In genomic region chr1:165200748-165201147, GRCm38 (mm10) we compare ENCODE assay signal across 22 mouse cellular contexts. TPM values are rescaled to one million over a fixed set of nuclear protein-coding genes. Genes with fewer than 3 reads are reported as not detected.
A peak's percentile ranks its signal among the peaks of the same experiment; 100 is the strongest.
DNase-seq lines count a peak whose midpoint lies in the region; ATAC-seq and TF ChIP-seq lines count a peak whose summit lies in the region.
"Had no signal": no experiment of that assay in that cellular context is flagged by ENCODE, and none has a peak within 500 bp of the region (broad histone marks: within the 10 kb centered on the region; RNA-seq: fewer than 3 reads in every experiment).

No protein-coding gene starts in this region.

- no peak overlapping the region for H3K4me3 ChIP-seq in lung, postnatal 0 days (ENCODE audit: low read depth, low read length)
- no peak overlapping the region for H3K4me3 ChIP-seq in intestine, postnatal 0 days (ENCODE audit: low read depth, low read length)
- H3K4me3 ChIP-seq: embryonic facial prominence, embryonic 12.5 days; forebrain, embryonic 15.5 days; heart, embryonic 15.5 days; hindbrain, embryonic 10.5 days had no signal

- H3K4me2 ChIP-seq in lung, postnatal 0 days (replicated peaks; ENCODE audit: low read depth, low read length) = no peak overlapping the region
- no peak overlapping the region for H3K4me2 ChIP-seq in intestine, postnatal 0 days (replicated peaks; ENCODE audit: low read depth)
- H3K4me2 ChIP-seq: embryonic facial prominence, embryonic 12.5 days; forebrain, embryonic 15.5 days; heart, embryonic 15.5 days; hindbrain, embryonic 14.5 days had no signal

- no peaks in the 10 kb centered on the region for H3K27me3 ChIP-seq in lung, postnatal 0 days (replicated peaks; ENCODE audit: insufficient read depth, low read length)
- H3K27me3 ChIP-seq in intestine, postnatal 0 days (replicated peaks; ENCODE audit: control insufficient read depth, insufficient read depth, low read length) = no peaks in the 10 kb centered on the region
- H3K27me3 ChIP-seq: embryonic facial prominence, embryonic 12.5 days; forebrain, embryonic 15.5 days; heart, embryonic 15.5 days had no signal

- no peak overlapping the region for H3K27ac ChIP-seq in lung, postnatal 0 days (ENCODE audit: low read length)
- no peak overlapping the region for H3K27ac ChIP-seq in intestine, postnatal 0 days (ENCODE audit: low read depth, low read length)
- H3K27ac ChIP-seq: embryonic facial prominence, embryonic 12.5 days; forebrain, embryonic 15.5 days; heart, embryonic 15.5 days; hindbrain, embryonic 10.5 days; hindbrain, embryonic 14.5 days had no signal

- no peak overlapping the region for H3K9ac ChIP-seq in lung, postnatal 0 days (replicated peaks; ENCODE audit: low read depth)
- no peak overlapping the region for H3K9ac ChIP-seq in intestine, postnatal 0 days (ENCODE audit: low read depth, low read length)
- H3K9ac ChIP-seq: embryonic facial prominence, embryonic 12.5 days; forebrain, embryonic 15.5 days; heart, embryonic 15.5 days; hindbrain, embryonic 14.5 days had no signal

- 0 out of 2 replicates have a peak, but pooled peaks have one; percentile 38 for ATAC-seq in frontal cortex, adult (ENCODE audit: low TSS enrichment)
- ATAC-seq in lung, postnatal 0 days = peak; percentile 57
- ATAC-seq in CD4-positive, CD25-positive, alpha-beta regulatory T cell, adult 4 months = peak; percentile 41
- ATAC-seq in intestine, postnatal 0 days = no peak
- ATAC-seq: forebrain, embryonic 15.5 days had no signal

- WGBS in lung, postnatal 0 days = 41% methylated on average over 8 of the region's 8 CpGs
- WGBS in intestine, postnatal 0 days = 60% methylated on average over 8 of the region's 8 CpGs

- TF ChIP-seq EP300 in lung, postnatal 0 days (IDR thresholded peaks at IDR 0.05) = no peak

- no peaks in the 10 kb centered on the region for H3K36me3 ChIP-seq in lung, postnatal 0 days (ENCODE audit: insufficient read depth, low read length)
- H3K36me3 ChIP-seq in intestine, postnatal 0 days (ENCODE audit: control insufficient read depth, insufficient read depth) = no peaks in the 10 kb centered on the region
- H3K36me3 ChIP-seq: embryonic facial prominence, embryonic 12.5 days; forebrain, embryonic 15.5 days; G1E; heart, embryonic 15.5 days; hindbrain, embryonic 10.5 days had no signal

- no peak for TF ChIP-seq CTCF in lung, postnatal 0 days (IDR thresholded peaks at IDR 0.05)
- TF ChIP-seq CTCF in intestine, postnatal 0 days (IDR thresholded peaks at IDR 0.05; ENCODE audit: low read depth) = no peak

- H3K9me3 ChIP-seq in lung, postnatal 0 days (ENCODE audit: low read length) = no peaks in the 10 kb centered on the region
- H3K9me3 ChIP-seq in intestine, postnatal 0 days (ENCODE audit: control insufficient read depth) = no peaks in the 10 kb centered on the region
- H3K9me3 ChIP-seq: embryonic facial prominence, embryonic 12.5 days; forebrain, embryonic 15.5 days; G1E; heart, embryonic 15.5 days; hindbrain, embryonic 10.5 days had no signal

- DNase-seq in frontal cortex, postnatal 14 days (ENCODE audit: low spot score in 2 of 2) = no peak
- DNase-seq in lung, postnatal 0 days (ENCODE audit: low spot score) = peak; percentile 51
- DNase-seq in lung, postnatal 25 days (ENCODE audit: low spot score) = no peak
- DNase-seq in induced T-regulatory cell, adult 2 months (ENCODE audit: low read depth) = peak; percentile 45
- DNase-seq in kidney, postnatal 25 days = no peak
- DNase-seq: adrenal gland, postnatal 14 days; cerebellum, adult 11-12 months; cerebellum, adult 9-10 months; cerebellum, postnatal 25 days; gastrocnemius, postnatal 14 days had no signal

- H3K4me1 ChIP-seq in lung, postnatal 0 days (ENCODE audit: insufficient read depth, low read depth, low read length) = no peaks in the 10 kb centered on the region
- peaks cover 10% of the 10 kb centered on the region; the same call in 1 of the 2 replicates for H3K4me1 ChIP-seq in intestine, postnatal 0 days (replicated peaks; ENCODE audit: control insufficient read depth, insufficient read depth, low read length)
- H3K4me1 ChIP-seq: embryonic facial prominence, embryonic 12.5 days; forebrain, embryonic 15.5 days; heart, embryonic 15.5 days; hindbrain, embryonic 10.5 days had no signal

RNA-seq across cellular contexts. Expression of gene Sft2d2, which starts 6.5 kb away (rescaled TPM):
- 19.3 and 20.3 TPM in 2 replicates for polyA plus RNA-seq in lung, postnatal 0 days (2015; fragmentation: Nextera tagmentation; extraction: Ambion mirVana)
- polyA plus RNA-seq in CD4-positive, CD25-positive, alpha-beta regulatory T cell, adult 4 months (2017; shearing (Covaris generic)) = 10 to 100 TPM; 25.2 to 34.2 TPM
- polyA plus RNA-seq in intestine, postnatal 0 days (2015; fragmentation: Nextera tagmentation; extraction: Ambion mirVana) = 24.3 and 26.1 TPM in 2 replicates

RNA-seq across cellular contexts. Expression of gene Tiprl, which starts 36.0 kb away (rescaled TPM):
- polyA plus RNA-seq in lung, postnatal 0 days (2015; fragmentation: Nextera tagmentation; extraction: Ambion mirVana) = 70.3 and 73.6 TPM in 2 replicates
- polyA plus RNA-seq in CD4-positive, CD25-positive, alpha-beta regulatory T cell, adult 4 months (2017; shearing (Covaris generic)) = 100 to 1,000 TPM; 112 to 127 TPM
- 59.7 and 61.9 TPM in 2 replicates for polyA plus RNA-seq in intestine, postnatal 0 days (2015; fragmentation: Nextera tagmentation; extraction: Ambion mirVana)

RNA-seq across cellular contexts. Expression of gene Tbx19, which starts 40.2 kb away (rescaled TPM):
- not detected in 2 replicates for polyA plus RNA-seq in lung, postnatal 0 days (2015; fragmentation: Nextera tagmentation; extraction: Ambion mirVana)
- not detected for polyA plus RNA-seq in CD4-positive, CD25-positive, alpha-beta regulatory T cell, adult 4 months (2017; shearing (Covaris generic))
- polyA plus RNA-seq in intestine, postnatal 0 days (2015; fragmentation: Nextera tagmentation; extraction: Ambion mirVana) = 0.05 TPM in 1 of 2 replicates, not detected in the other
- polyA plus RNA-seq: C2C12; embryonic facial prominence, embryonic 12.5 days; forebrain, embryonic 11.5 days; frontal cortex, adult 2 months; G1E; heart, embryonic 15.5 days; hindbrain, embryonic 10.5 days; hindbrain, embryonic 14.5 days had no signal

Comparison
In these comparisons a context has a peak if more than half of its experiments do, and no peak if none do; other contexts are left out.
1. DNase-seq: peak in lung, postnatal 0 days (single experiment) and induced T-regulatory cell, adult 2 months (single experiment); none in frontal cortex, postnatal 14 days (0 of 2), lung, postnatal 25 days (single experiment) and kidney, postnatal 25 days (0 of 2).